Mouse (Mus musculus) CD8-positive naive resting alpha-beta T cell, adult 2 months (primary cell): Measurements from ENCODE around the gene Car12.

Experiments used
- DNase-seq, 2 experiments: peaks; one replicate each; pipeline ENCODE4 v3.0.0; 2022; ENCODE audit warnings: low read depth in 2 of 2, low spot score in 2 of 2

The Car12 gene

DNA sequence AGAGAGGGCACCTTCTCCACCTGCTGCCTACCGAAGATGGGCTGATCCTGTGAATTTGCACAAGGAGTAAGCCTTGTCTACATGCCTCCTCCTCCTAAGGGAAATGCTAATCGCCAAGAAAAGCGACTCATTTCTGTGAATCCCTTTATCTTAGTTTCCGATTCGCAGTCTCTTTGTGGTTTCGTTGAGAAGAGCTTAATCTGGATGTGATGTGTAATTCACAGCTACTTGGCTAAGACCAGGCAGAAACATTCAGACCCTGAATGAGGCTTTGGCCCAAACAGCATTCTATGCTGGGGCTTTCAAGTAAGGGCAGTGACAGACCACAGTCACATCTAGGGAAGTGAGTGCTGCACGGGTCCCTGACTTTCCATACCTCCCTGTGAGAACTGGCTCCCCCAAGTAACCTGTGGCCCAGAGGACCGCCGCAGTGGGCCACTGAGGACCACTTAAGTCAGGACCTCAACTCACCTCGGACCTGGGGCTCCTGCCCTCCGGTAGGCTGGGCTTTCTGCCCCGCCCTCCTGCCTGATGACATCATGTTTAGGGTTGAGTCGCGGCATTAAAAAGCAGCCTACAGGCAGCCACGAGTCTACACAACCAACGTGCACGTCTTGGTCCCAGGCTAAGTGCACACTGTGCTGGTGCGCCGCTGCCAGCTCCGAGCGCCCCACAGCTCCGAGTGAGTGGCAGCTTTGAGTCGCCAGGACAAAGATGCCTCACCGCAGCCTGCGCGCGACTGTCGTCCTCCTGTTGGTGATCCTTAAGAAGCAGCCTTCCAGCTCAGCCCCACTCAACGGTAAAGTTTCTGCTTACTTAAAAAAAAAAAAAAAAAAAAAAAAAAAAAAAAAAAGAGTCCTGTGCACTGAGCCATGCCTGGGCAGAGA is at the start of gene Car12:
TSS of gene Car12 (plus strand) at position 552 of the 887 bp plus-strand sequence.
- peak; percentile 19 to 50 for DNase-seq

DNA sequence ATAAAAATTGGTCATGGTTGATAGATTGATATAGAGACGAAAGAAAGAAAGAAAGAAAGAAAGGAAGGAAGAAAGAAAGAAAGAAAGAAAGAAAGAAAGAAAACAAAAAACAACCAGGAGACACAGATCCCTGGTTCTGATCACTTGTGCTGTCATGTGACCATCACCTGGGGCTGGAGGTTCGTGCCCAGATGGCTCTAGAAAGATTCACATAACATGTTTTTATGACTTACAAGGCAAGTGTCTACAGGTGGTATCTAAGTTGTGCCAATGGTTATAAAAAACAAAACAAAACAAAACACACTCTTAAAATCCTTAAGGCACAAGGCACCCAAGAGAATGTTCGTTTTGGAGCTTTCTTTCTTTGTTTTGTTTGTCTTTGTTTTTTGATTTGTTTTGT is 49.7 kb upstream of the Car12 start:
- DNase-seq, result no peak

DNA sequence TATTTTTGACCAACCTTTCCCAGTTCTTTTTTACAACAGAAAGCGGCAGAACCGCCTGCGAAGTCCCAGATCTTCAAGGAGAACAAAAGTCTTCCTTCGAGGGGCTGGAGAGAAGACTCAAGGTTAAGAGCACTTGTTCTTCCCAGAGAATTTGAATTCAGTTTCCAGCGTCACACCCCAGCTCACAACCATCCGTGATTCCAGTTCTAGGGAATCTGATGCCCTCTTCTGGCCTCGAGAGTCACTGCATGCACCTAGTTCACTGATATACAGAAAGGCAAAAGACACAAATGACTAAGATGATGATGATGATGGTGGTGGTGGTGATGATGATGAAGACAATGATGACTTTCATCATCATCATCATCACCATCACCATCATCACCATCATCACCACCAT is 48.9 kb upstream of the Car12 start:
- no peak for DNase-seq

DNA sequence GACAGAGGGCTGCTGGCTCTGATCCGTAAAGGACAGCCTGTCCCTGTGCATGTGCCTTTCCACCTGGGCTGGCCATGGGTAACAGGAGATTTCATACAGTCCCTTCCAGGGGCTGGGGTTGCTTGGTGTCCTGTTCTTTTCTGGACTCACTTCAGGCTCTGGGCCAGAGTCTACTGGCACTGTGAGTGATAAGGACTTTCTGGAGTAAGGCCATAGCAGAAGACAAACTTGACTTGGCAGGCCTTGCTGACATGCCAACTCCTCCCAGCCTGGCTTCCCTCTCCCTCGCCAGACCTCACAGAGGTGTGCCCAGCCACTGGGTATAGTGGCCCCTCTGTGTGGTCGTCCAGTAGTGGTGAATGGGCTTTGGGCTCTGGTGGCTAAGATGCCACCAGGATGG is 47.3 kb upstream of the Car12 start:
- no peak for DNase-seq

DNA sequence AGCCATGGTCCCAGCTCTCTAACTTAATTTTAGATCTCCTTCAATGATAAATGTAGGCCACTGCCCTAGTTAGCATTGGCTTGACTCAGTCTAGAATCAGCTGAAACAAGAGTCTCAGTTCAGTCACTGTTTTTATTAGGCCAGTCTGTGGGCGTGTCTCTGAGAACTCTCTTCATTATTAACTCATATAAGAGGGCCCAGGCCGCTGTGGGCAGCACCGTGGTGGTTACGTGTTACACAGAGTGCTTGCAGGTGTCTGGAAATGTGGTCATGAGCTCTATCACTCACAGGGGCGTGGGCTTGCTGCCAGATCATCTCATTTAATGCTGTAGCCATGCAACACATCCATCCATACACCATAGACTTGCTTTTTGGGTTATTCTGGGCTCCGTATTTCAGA is 46.4 kb upstream of the Car12 start:
- DNase-seq, result no peak

DNA sequence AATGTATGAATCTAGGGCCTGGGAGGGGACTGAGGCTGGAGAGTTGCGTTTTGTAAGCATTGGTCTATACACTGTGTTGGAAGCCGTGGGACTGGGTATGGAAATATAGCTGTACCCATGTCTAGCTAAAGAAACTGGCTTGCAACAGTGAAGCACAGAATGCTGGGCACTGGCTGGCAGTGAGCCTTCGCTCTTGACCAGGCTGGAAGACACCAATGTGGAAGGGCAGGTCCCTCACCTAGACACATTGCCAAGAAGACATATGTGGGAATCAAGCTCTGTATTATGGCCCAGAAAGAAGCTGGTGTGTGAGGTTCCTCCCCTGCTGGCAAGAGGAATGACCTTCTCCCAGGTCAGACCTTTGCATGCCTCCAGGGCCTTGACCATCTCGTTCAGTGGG is 45.6 kb upstream of the Car12 start:
- no peak for DNase-seq

DNA sequence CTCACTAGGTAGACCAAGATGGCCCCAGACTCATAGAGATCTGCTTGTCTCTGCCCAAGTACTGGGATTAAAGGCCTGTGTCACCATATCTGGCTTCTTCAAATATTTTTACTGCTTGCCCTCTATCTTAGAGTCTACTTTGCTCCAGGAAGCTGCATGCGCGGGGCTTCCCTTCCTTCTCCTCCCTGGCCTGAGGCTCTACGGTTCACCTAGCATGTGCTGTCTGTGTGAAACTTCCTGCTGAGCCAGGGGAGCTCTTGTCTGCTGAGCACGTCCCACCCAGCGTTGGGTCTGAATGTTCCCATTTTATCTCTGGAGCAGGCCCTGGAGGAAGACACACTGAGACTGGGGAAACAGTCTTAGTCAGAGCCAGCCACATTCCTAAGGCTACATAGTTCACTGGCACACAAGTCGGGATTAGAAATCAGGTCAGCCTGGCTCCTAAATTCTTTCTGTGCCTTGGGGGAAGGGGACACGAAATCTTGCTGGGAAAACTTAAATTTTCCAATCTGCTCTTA is 43.9 kb upstream of the Car12 start:
- DNase-seq, result no peak

DNA sequence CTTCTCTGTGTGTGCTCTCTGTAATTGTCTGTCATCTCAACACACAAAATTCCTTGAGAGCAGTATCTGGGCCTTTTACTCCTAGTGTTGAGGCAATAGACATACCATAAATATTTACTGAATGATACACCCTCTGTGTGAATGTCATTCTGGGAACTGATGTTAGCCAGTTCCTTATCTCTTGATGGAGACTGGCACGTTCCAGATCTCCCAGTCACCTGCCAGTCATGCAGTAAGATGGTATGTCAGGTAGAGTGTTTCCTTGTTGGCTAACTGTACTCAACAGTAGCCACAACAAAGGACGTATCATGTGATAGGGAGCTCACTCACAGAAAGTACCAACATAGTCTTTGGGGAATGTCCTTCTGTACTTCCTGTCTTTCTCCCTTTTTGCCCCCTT is 39.7 kb upstream of the Car12 start:
- DNase-seq, result no peak

DNA sequence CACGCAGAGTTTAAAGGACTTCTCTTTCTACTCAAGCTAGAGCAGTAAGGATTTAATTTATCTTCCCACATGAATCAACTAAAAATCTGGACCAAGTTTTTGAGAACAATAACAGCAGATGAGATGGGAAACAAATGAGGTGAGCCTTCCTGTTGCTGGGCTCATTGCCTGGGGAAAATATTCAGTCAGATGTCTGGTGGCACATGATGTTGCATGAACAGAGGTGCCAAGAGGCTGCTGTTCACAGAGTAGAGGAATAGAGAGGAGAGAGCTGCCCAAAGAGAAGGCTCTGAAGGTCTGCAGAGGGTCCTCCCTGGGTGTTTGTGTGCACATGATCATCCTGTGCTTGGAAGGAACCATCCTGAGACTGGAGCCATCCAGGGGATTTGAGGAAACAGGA is 37.9 kb upstream of the Car12 start:
- DNase-seq, result no peak

DNA sequence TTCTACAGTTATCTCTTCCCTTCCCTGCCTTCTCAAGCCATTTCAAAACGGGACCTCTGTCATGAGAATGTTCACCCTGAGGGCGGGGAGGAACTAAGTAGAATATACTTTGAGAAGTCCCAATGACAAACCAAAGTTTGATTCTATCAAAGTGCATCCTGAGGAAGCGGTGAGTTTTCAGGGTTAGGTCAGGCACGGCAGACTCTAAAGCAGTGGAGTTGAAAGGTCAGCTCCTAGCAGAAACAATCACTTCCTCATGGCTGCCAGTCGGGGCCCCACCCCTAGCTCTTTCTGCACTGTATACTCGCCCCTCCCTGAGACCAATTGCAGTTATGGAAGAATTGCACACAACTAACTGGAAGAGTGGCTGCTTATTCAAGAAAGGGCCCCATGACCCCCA is 33.4 kb upstream of the Car12 start:
- peak; percentile 10 to 20 for DNase-seq

DNA sequence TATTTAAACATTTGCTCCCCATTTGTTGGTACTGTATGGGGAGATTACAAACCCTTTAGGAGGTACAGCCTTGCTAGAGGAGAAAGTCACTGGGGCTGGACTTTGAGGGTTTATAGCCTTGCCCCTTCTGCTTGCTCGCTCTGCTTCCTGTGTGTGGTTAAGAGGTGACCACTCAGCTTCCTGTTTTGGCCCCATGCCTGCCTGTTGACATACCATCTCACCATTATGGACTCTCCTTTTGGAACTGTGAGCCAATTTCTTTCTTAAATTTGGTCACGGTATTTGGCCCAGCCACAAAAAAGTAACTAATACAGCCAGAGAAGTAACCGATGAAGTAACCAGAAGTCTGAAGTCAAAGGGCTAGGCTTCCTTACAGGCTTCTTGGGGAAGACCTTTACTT is 30.7 kb upstream of the Car12 start:
- peak in 1 of 2 experiments; percentile 11 for DNase-seq

DNA sequence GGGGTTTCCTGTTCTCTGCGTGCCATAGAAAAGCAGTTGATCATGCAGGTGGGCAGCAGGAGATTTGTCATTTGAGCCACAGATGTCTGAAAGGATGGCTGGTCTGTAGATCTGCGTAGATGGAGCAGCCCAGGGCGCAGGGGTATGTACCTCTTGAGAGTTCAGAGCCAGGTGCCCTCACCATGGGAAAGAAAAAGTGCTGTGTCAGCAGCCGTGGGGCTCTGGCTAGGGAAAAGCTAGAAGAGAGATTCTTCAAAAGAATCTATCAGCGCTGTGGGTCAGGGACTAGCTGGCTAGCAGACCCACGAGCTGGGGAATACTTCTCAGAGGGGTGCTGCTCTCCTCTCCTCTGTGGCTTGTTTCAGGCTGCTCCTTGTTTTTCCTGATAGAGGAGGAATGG is 27.8 kb upstream of the Car12 start:
- DNase-seq, result no peak

DNA sequence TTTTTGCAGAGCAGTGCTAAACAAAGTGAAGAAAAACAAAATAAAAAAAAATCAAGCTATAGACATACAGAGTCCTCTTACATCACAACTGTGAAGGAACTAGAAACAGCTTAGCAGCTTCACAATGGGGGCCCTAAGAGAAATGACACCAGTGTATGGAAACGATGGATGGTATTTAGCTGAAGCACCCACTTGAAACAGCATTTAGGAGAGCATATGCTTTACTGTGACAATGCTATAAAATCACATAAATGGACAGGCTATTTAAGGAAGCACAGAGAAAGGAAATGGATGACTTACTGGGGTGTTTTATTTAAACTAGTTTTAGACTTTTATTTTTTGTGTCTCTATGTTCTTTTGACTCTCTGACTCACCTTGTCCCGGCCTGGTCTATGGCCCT is 25.8 kb upstream of the Car12 start:
- no peak for DNase-seq

DNA sequence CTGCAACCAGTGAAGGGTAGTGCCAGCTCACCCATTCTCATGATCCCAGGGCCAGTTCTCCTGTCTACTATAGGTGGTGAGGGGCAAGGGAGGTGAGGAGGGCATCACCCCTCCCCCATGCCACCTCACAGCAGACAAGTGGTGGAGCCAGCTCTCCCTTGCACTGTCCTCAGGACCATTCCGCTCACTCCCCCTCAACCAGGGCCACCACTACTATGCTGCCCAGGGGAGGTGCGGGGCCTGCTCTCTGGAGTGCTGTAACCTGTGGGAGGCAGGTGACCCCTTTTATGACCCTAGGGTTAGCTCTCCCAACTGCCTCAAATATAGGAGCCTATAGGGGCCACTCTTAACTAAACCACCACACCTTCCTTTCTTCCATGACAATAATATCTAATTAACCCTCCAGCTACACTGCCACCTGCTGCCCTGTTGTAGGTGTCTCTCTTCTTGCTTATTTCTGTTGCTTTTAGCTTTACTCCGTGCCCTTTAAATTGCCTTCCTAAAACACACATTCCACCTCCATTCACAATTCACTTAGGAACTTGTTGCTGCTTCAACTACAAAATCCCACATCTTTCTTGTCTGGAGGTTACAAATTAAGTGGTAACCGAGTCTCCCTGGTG is 21.7 kb upstream of the Car12 start:
- DNase-seq, result no peak

DNA sequence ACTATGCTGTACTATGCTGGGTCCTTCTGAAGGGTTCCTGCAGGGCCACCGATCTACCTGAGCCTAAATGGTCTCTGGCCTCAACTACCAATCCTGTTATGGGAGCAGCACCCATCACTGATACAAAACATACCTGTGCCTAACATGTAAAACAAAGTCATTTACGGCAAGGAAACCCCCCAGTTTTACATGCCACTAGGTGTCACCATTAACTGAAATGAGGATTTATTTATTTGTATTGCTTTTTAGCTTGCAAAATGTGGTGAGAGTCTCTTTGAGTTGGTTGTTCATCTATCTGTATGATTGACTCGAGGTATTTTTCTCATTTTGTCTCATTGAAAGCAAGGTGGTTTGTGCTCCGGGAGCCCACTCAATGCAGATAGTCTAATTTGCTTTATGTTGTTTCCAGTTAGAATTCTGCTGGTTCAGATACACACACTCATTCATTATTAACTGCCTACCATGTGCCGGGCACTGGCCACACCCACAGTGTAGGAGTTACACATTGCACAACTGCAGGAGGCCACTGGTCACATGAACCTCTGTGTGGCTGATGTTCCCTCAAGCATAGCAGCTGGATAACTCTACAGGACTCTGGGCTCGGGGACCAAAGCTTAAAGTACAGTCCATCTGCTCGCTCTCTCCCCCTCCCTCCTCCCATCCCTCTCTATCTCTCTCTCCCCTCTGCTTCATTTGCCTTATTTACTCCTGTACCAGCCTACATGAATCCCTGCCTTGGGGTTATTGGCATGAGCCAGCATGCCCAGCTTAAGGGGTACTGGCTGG is 15.9 kb upstream of the Car12 start:
- DNase-seq, result no peak

DNA sequence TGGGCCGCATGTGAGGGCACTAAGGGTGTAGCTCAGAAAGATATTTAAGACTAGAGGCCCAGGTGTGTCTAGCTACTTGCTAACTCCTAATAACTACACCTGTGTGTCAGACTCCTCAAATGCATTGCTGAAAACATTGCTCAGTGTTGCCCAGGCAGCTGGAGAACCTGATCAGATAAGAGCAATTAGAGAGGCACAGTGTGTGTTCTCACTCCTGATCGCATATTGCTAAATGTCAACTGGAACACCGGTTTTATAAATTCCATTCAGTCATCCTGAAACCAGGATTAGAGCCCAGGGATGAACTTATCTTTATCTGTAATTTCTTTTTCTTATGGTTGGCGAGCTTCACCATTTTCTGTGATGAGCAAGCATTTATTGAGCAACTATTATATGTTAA is 13.7 kb upstream of the Car12 start:
- no peak for DNase-seq

DNA sequence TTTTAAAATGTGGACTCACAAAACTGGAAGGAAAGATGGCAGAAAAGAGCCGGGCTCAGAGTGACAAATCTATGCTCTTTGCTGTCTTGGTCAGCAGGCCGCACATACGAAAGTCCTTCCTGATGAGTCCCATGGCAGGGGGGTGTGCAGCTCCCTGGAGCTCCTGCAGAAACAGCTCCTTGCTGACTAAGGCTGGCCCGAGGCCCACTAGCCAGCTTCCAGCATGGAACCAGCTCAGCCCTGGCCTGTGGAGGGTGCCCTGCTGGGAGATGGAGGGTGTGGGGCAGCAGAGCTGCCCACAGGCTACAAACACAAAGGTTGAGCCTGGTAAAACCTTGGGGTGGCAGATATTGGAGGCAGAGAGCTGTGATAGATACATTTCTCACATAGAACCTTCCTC is 10.5 kb upstream of the Car12 start:
- DNase-seq, result no peak

DNA sequence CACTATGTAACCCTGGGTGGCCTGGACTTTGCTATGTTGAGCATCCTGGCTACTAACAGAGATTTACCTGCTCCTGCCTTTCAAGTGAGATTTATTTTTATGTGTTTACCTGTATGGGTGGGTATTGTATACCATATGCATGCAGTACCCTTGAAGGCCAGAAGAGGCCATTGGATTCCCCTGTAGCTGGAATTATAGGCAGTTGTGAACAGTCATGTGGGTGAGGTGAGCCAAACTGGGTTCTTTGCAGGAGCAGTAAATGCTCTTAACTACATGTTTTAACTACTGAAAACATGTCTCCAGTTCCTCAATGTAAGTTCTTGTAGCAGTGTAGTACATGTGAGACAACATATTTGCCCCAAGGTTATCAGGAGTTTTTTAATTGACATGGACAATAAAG is 8.1 kb upstream of the Car12 start:
- peak in 1 of 2 experiments; percentile 24 for DNase-seq

DNA sequence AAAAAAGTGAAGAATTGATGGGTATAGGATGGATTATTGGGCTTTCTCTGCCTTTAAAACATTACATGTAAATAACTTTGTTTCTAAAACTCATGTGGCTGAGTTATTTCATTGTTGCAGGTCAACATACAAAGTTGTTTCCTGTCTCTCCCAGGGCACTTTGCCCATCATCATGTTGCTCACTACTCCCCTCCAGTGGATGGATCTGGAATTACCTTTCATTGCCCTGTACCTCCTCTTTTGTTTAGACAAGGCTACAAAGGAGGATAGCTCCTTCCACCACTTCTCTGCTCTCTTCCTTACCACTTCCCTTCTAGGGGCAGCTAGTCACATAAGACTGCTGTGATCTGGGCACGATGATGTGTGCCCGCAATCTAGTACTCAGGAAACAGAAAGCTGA is 7.7 kb upstream of the Car12 start:
- DNase-seq, result peak; percentile 85 to 93

DNA sequence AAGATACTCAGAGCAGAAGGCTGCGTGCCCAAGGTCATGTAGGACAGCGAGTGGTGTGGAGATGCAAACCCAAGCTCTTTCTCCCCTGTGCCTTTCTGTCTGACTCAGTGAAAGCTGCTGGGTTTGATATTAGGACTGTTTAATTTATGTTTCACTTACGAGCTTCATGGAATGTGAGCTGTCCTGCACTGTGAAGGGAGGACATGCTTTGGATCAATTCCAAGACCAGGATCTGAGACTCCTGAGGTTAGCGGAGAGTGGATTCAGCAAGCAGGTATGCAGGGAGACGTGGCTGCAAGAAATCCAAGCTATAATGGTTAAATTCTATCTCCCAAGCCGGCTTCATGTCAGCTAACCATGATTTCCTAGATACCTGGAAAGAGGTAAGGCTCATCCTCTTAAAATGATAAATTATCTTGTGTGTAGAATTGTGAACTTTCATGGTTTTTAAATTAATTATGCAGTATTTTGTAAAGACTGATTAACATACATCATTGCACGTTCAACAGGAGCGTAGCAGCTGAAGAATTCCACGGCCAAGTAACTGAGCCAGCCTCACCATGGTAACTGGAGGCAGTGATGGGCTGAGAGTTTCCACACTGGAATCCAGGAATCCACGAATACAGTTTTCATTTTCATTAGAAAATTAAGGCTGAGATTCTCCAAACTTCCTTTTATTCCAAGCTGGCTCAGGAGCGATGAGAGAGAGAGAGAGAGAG is 5.3 kb upstream of the Car12 start:
- no peak for DNase-seq
